Mouse (Mus musculus) bone marrow, adult 2 months (tissue): ENCODE measurements around the gene Large2. TPM values are rescaled to one million over a fixed set of nuclear protein-coding genes. Genes with fewer than 3 reads are reported as not detected.
A peak's percentile ranks its signal among the peaks of the same experiment; 100 is the strongest.

Experiments used
- H3K27ac ChIP-seq: fragments of 200-500 bp; 2 replicates; pipeline ENCODE4 v1.5.1; 2012; ENCODE audit warnings: low read depth, mild to moderate bottlenecking, control low read depth, inconsistent platforms, low read length; ENCODE audit not compliant: control insufficient read depth, poor library complexity, insufficient read depth
- H3K4me1 ChIP-seq: fragments of 200-500 bp; 2 replicates; pipeline ENCODE4 v1.6.1; 2011; ENCODE audit warnings: low read length; ENCODE audit not compliant: control insufficient read depth, insufficient read depth
- H3K4me3 ChIP-seq: fragments of 200-500 bp; replicated peaks from 2 replicates; pipeline ENCODE3; 2011; ENCODE audit warnings: mild to moderate bottlenecking, low read depth, low read length, control low read depth; ENCODE audit not compliant: control insufficient read depth
- CTCF ChIP-seq: fragments of 200-500 bp; IDR thresholded peaks from 2 replicates; pipeline ENCODE4 v1.5.1; 2011; ENCODE audit warnings: low read length, control low read depth; ENCODE audit not compliant: control insufficient read depth, insufficient read depth
- POLR2A ChIP-seq: fragments of 200-500 bp; IDR thresholded peaks from 2 replicates; pipeline ENCODE4 v1.6.1; 2011; ENCODE audit warnings: low read depth, mild to moderate bottlenecking, control low read depth, low read length, borderline replicate concordance; ENCODE audit not compliant: control insufficient read depth
- WGBS: fragments of 180-500 bp; shearing (Covaris S2); methylation state at CpG from one replicate; pipeline ENCODE4 v1.1.7; 2018; 5-methylcytosine and 5-hydroxymethylcytosine counted together
- polyA plus RNA-seq: library from polyadenylated mRNA; stranded (reverse); fragments of >200 nt; gene quantifications from 2 replicates; pipeline ENCODE4 v1.2.4, GENCODE M21; 2011; ENCODE audit warnings: low replicate concordance; ENCODE audit not compliant: missing spikeins, insufficient read depth, insufficient read length

Gene Large2
- polyA plus RNA-seq, 1 experiment: not detected

GRCm38 (mm10) chr2:92331871-92332270, 42.8 kb downstream of the Large2 start:
- no peak overlapping the region for H3K27ac ChIP-seq
- no peak for TF ChIP-seq CTCF
- no peak for TF ChIP-seq POLR2A
- 82% methylated on average over 2 of the region's 2 CpGs for WGBS
- no peak overlapping the region for H3K4me3 ChIP-seq
- no peaks in the 10 kb centered on the region for H3K4me1 ChIP-seq

DNA sequence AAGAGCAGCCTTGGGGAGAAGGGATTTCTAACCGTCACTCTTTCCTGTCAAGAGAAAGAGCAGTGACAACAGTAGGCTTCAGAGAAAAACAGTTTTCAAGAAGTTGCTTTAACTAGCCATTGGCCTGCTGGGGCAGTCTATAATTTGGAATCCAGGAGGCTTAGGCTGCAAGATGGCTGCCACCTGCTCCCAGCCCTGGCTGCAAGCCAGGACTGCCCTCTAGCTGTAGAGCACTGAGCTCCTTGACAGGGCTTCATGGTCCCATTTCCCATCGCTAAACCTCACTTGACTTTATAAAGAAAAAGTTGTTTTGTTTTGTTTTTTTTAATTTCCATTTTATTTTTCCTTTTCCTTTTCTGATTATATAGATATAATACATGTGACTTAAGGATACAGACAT, 43.3 kb downstream of the Large2 start:
- 84% methylated on average over 2 of the region's 2 CpGs for WGBS
- 0 out of 2 replicates have a peak, but pooled peaks have one; percentile 25 for TF ChIP-seq CTCF
- no peak for TF ChIP-seq POLR2A
- Histone ChIP-seq H3K4me3 (no peak overlapping the region), H3K27ac (no peak overlapping the region), H3K4me1 (no peaks in the 10 kb centered on the region)

DNA sequence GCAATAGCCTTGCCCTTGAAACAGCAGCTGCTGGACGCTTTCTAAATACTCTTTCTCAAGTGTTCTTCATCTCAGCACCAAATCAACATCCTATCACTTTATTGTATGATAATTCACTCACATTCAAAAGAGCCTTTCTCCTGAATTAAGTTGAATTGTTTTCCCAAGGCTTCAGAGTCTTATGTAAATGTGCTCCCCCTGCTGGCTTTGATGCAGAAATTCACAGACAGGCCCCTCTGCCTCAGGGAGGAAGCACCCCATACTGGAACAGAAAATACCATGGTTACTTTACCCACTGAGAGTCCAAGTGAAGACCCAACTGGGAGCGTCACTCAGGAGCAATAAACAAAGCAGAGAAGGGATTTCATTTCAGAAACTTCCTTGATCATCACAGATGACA, 43.8 kb downstream of the Large2 start:
- Histone ChIP-seq H3K4me1 (no peaks in the 10 kb centered on the region), H3K27ac (no peak overlapping the region), H3K4me3 (no peak overlapping the region)
- 62% methylated on average over 2 of the region's 2 CpGs for WGBS
- TF ChIP-seq CTCF (peak; percentile 46), POLR2A (no peak)

DNA sequence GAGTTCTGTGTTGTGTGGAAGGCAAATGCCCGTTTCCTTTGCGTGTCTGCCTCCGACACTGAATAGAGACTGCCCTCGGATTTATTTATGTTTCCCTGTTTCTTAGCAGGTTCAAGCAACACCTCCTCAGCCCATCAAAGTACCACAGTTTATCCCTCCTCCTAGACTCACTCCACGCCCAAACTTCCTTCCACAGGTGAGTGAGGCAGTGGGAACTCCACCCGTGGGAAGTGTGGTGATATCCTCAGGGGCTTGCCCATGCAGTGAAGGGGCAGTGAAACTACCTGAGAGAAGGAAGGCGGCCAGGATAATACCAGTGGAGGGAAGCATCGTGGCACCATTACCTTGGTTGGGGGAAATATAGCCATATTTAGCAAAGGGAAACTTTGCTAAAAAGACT, 46.5 kb downstream of the Large2 start:
- no peak for TF ChIP-seq CTCF
- no peak for TF ChIP-seq POLR2A
- no peak overlapping the region for H3K27ac ChIP-seq
- WGBS: 83% methylated on average over 8 of the region's 8 CpGs
- H3K4me3 ChIP-seq: no peak overlapping the region
- H3K4me1 ChIP-seq: no peaks in the 10 kb centered on the region; the same call in 1 of the 2 replicates

GRCm38 (mm10) chr2:92327601-92328000, 47.1 kb downstream of the Large2 start:
- WGBS: 80% methylated on average over 4 of the region's 4 CpGs
- no peak overlapping the region for H3K27ac ChIP-seq
- no peak overlapping the region for H3K4me3 ChIP-seq
- TF ChIP-seq CTCF (no peak), POLR2A (no peak)
- no peaks in the 10 kb centered on the region; the same call in 1 of the 2 replicates for H3K4me1 ChIP-seq

GRCm38 (mm10) chr2:92326221-92326620, 48.4 kb downstream of the Large2 start:
- Histone ChIP-seq H3K4me3 (no peak overlapping the region), H3K27ac (no peak overlapping the region), H3K4me1 (no peaks in the 10 kb centered on the region; the same call in 1 of the 2 replicates)
- TF ChIP-seq POLR2A (no peak), CTCF (no peak)
- 62% methylated on average over 1 of the region's 1 CpGs for WGBS

DNA sequence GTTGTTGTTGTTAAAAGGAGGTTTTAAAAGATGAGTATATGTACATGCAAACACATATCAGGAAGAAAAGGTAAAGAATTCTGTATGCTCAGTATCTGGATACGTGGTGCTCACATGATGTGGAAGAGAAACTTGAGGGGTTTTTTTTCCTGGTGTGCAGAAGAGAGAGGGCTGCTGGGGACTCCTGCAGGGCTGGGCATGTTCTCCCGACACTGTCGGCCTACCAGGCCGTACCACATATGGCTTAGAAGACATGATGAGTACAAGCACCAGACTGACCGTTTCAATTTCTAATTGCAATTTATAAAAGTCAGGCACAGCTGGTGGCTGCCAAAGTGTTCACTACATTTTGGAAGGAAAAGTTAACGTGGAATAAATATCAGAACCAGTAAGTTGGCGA, 49.0 kb downstream of the Large2 start:
- TF ChIP-seq POLR2A (no peak), CTCF (no peak)
- no peak overlapping the region for H3K27ac ChIP-seq
- WGBS: 87% methylated on average over 7 of the region's 7 CpGs
- H3K4me1 ChIP-seq: no peaks in the 10 kb centered on the region; the same call in 1 of the 2 replicates
- H3K4me3 ChIP-seq: no peak overlapping the region

DNA sequence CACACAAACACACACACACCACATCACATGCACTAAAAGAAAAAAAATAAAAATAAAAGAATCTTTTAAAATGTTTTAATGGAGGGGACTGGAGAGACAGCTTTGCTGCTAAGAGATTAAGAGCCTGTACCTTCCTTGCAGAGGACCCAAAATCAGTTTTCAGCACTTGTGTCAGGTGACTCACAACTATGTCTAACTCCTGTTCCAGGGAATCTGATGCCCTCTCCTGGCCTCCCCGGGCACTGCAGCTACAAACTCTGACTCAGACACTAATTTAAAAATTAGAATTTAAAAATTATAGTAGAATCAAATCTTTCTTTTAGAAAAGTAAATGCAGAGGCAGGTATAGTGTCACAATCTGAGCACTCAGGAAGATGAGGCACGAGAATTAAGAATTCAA, 52.0 kb downstream of the Large2 start:
- no peak for TF ChIP-seq POLR2A
- peak; percentile 50 for TF ChIP-seq CTCF
- Histone ChIP-seq H3K27ac (no peak overlapping the region), H3K4me3 (no peak overlapping the region), H3K4me1 (no peaks in the 10 kb centered on the region; the same call in 1 of the 2 replicates)
- 75% methylated on average over 2 of the region's 2 CpGs for WGBS

DNA sequence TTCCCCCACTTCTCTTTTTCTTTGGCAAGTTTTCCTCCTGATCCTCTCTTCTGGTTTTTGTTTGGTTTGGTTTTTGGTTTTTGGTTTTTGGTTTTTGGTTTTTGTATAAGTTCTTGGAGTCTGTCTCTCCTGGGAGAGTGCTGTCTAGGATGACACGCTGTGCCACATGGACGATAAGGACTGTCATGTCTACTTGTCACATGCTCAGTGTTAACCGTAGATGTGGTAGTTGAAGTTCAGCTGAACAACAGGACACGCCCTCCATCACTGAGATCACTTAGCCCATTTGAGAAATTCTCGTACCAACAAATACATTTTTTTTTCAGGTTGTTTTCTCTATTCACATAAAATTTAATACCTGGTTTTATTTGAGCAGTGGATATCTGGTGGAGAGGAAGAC, 57.4 kb downstream of the Large2 start:
- Histone ChIP-seq H3K4me3 (no peak overlapping the region), H3K4me1 (no peaks in the 10 kb centered on the region), H3K27ac (no peak overlapping the region)
- no peak for TF ChIP-seq POLR2A
- WGBS: 56% methylated on average over 5 of the region's 5 CpGs
